Mouse (Mus musculus) ES-Bruce4 (cell line): Measurements from ENCODE around the gene Clstn3.

Experiments used
- CTCF ChIP-seq: IDR thresholded peaks from one replicate; pipeline ENCODE4 v1.8.1; 2011; ENCODE audit warnings: low read depth, low read length
- EP300 ChIP-seq: IDR thresholded peaks from 2 replicates; pipeline ENCODE4 v1.6.1; 2011; ENCODE audit warnings: low read depth, low read length; ENCODE audit not compliant: insufficient read depth
- POLR2A ChIP-seq: IDR thresholded peaks from one replicate; pipeline ENCODE4 v1.8.1; 2011; ENCODE audit warnings: low read length; ENCODE audit not compliant: insufficient read depth

DNA sequence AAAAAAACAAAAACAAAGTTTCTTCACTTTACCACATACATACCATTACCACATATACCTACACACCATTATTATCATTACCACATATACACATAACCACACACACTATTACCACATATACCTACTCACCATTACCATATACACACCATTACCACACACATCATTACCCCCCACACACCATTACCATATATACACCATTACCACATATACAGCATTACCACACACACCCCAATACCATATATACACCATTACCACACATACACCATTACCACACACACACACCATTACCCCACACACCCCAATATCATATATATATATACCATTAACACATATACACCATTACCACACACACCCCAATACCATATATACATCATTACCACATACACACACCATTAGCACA is 57.4 kb downstream of the Clstn3 start:
- no peak for TF ChIP-seq CTCF
- no peak for TF ChIP-seq POLR2A
- no peak for TF ChIP-seq EP300
